Mouse (Mus musculus) gastrocnemius, postnatal 36 days (tissue): Measurements from ENCODE around the gene Plekha1. TPM values are rescaled to one million over a fixed set of nuclear protein-coding genes. Genes with fewer than 3 reads are reported as not detected.

ENCODE experiments used
- DNase-seq, 2 experiments: peaks; one replicate each; pipeline ENCODE4 v3.0.0; 2022
- intact Hi-C: fragments of 180-260 bp; cut with DNase I; formaldehyde crosslinking; loops from one replicate; pipeline ENCODE4 v1.15.1; 2025
- long read RNA-seq, 2 experiments: library from polyadenylated mRNA; stranded (forward); transcript quantifications; one replicate each; pipeline ENCODE4 v2.0.0; 2021
- total RNA-seq, 2 experiments: library from RNA; stranded (reverse); gene quantifications; 2 replicates each; pipeline ENCODE4 v1.2.3; 2021

The Plekha1 gene
- total RNA-seq, result 10 to 100 TPM; 17.9 to 20.8 TPM
- long read RNA-seq, experiment 1, partial matches to known transcripts, result 0 of 13 reads
- long read RNA-seq, experiment 1, other reads (novel, unspliced or antisense), result 9 of 13 reads
- long read RNA-seq, experiment 2, partial matches to known transcripts, result 0 of 15 reads
- long read RNA-seq, experiment 2, other reads (novel, unspliced or antisense), result 10 of 15 reads

DNA sequence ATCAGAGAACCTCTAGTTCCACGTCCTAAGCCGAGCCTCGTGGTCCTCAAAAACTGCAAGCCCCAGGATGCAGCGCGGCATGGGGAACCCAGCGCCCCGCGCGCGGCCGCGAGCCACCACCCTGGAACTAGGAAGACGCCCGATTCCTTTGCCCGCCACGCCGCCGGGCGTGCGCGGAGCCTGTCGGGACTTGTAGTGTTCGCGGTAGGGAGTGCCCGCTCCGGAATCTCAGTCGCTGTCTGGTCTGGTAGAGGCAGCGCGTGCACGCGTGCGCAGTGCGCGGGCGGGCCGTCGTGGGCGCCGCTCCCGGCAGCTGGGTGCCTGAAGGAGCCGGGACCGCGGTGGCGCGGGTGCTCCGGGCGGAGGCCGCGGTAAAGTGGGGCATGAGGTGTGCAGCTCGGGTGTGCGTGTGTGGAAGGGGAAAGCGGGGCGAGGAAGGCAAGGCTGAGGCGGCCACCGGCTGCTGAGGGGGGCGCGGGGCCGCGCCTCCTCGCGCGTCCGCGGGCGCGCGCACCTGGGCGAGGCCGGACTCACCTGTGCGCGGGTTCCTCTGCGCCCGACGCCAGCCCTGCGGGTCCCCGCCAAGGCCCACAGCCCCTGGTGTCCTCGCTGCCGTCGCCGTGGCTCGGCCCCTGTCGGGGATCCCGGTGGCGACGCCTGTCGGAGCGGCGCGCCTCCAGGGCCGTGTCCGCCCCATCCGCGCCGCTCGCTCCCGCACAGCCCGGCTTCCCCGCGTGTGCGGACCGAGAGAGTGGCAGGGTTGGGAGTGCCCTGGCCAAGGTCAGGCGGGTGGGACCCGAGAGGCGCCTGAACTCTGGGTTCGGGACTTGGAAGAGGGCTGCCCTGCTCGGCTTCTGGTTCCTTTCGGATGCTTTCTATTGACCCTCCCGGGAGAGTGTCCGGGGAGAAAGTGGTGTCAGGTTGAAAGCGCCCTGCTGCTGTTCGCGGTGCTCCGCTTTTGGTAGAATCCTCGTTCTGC, at the start of gene Plekha1:
TSS of gene Plekha1 (plus strand) at position 144 of the 979 bp plus-strand sequence.
- intact Hi-C loops, result no loop called here
- DNase-seq, result peak; percentile 94 to 95

DNA sequence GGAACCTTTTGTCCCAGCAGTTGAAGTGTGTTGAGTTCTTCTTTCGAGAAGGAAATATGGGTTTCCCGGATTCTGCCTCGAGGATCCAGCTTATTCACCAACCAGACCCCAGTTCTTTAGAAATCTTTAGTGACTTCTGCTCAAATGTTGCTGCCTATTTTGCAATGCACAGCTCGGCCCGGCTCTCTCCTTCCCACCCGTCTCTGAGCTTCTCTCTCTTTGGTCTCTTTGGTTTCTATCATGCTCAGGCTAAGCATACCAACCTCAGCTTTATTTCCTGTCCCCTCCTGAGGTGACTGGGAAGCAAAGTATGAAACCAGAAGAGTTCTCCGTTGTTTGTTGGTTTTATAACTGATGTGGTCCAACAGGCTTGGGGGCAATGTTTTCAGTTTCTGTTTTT, 49.3 kb upstream of the Plekha1 start:
- intact Hi-C loops, result no loop called here
- DNase-seq, result no peak

GRCm38 (mm10) chr7:130818813-130819212, 46.7 kb upstream of the Plekha1 start:
- DNase-seq, result no peak
- intact Hi-C loops, result no loop called here

- DNase-seq, result no peak
- intact Hi-C loops, result no loop called here
Observed at GRCm38 (mm10) chr7:130819624-130820023, 45.9 kb upstream of the Plekha1 start.

GRCm38 (mm10) chr7:130823992-130824391, 41.6 kb upstream of the Plekha1 start:
- DNase-seq, result no peak
- intact Hi-C loops, result loop anchor here (2.0 kb wide), 1 partner anchor 51 kb away; no protein-coding TSS in a partner anchor

GRCm38 (mm10) chr7:130826343-130826742, 39.2 kb upstream of the Plekha1 start:
- DNase-seq, result no peak
- intact Hi-C loops, result loop anchor here (5.0 kb wide), 1 partner anchor 216 kb away; no protein-coding TSS in a partner anchor

DNA sequence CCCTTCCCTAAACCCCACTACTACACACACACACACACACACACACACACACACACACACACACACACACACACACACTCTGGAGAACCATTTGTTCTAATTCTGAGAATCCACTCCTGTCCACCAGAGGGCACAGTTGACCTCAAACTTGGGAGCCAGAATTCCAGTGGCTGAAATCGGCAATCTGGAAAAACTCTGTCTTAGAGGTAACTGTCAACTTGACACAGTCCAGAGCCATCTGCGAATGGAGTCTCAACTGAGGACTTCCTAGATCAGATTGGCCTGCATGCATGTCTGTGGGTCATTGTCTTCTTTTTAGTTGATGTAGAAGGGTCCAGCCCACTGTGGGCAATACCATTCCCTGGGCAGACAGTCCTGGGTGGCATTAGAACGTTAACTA, 38.1 kb upstream of the Plekha1 start:
- DNase-seq, result peak in 1 of 2 experiments; percentile 32
- intact Hi-C loops, result loop anchor here (5.0 kb wide), 1 partner anchor 215 kb away; no protein-coding TSS in a partner anchor

DNA sequence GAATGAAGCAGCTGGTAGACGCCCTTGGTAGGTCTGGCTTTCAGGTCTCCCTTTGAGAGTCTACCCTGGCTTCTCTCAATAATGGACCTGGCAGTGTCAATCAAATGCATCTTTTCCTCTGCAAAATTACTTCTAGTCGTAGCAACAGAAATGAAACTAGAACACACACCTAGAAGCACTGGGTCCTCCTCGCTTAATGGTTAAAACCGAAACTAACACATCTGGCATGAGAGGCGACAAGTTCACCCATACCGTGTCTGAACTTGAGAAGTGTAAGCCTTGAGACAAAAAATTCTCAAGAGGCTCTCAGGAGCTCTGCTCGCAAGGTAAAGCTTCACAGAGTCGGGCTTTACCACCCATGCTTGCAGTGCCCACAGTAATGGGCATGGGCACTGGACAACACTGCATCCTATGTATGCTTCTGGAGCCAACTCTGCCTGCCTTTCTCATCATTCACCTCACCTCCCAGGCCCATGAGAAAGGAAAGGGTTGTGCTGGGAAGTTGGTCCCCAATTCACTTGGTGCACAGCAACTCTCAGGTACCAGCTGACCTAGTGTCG, 37.6 kb upstream of the Plekha1 start:
- no peak for DNase-seq
- intact Hi-C loops, result loop anchor here (2.0 to 5.0 kb wide), 2 partner anchors 87 to 214 kb away; no protein-coding TSS in a partner anchor

DNA sequence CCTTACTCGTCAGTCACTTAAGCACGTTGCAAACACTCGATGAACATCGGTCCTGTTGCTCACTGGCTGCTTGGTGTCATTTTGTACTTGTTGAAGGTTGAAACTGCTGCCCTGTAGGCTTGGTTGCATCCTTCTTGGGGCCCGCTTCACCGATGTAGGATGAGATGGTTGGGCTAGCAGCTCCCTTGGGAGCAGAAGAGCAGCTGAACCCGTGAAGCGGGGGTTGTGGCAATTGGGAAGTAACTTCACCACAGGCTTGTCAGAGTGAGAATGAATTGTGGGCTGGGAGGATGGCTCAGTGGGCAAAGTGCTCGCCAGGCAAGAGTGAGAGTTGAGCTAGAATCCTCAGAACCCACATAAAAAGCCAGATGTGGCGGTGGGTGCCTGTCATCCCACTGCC, 37.1 kb upstream of the Plekha1 start:
- intact Hi-C loops, result loop anchor here (2.0 to 5.0 kb wide), 2 partner anchors 86 to 214 kb away; no protein-coding TSS in a partner anchor
- no peak for DNase-seq

GRCm38 (mm10) chr7:130831586-130831985, 34.0 kb upstream of the Plekha1 start:
- DNase-seq, result no peak
- intact Hi-C loops, result no loop called here

GRCm38 (mm10) chr7:130834299-130834698, 31.3 kb upstream of the Plekha1 start:
- no peak for DNase-seq
- intact Hi-C loops, result no loop called here

DNA sequence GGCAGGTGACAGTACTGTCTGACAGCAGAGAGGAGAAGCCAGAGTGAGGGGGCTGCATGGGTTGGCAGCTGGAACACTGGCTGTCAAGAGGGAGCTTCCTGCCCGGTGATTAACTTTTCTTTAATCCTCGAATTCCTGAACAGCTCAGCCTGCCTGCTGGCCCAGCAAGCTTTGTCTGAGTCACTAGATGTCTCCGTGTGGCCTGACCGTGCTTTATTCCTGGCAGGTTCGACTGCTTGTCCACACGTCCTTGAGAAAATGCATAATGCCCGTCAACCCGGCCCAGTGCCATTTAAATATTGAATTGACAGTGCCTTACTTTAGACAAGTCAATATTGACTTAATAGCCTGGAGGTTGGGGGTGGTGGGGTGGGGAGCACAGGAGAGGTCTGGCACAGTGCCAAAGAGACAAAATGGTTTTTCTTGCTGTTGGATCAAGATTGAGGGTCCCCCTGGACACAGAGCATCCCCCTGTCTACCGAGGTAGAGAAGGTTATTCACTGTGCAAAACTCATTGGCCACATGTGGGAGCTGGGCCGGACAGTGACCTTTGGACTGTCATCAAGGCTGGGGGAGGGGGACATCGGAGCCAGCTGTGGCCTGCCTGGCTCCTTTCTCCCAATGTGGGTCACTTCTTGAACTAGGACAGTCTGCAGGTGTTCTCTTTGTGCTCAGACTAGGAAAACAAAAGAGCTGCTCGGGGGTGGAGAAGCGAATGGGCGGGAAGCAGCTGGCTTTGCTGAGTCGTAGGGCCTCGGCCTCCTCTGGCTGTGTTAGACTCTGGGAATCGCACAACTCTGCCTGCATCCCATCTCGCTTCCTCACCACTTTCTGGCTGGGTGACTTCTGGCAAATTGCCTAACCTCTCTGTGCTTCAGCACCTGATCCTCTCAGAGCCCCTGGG, 30.3 kb upstream of the Plekha1 start:
- DNase-seq, result no peak
- intact Hi-C loops, result no loop called here

DNA sequence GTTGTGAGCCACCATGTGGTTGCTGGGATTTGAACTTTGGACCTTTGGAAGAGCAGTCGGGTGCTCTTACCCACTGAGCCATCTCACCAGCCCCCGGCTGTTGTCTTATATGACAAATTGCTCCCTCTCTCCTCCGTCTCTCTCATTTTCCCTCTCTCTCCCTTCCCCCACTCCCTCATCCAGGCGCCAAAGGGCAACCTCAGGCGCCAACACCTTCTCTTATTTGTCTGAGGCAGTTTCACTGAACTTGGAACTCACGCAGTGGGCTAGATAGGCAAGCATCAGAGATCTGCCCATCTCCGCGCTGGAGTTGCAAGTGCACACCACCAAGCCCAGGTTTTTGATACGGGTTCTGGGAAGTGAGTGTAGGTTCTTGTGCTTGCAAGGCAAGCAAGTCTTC, 29.5 kb upstream of the Plekha1 start:
- intact Hi-C loops, result no loop called here
- no peak for DNase-seq

GRCm38 (mm10) chr7:130837941-130838657, 27.5 kb upstream of the Plekha1 start:
- intact Hi-C loops, result no loop called here

GRCm38 (mm10) chr7:130838658-130839025, 26.9 kb upstream of the Plekha1 start:
- no peak for DNase-seq

More at GRCm38 (mm10) chr7:130837941-130838657, 27.5 kb upstream of the Plekha1 start:
- no peak for DNase-seq

DNA sequence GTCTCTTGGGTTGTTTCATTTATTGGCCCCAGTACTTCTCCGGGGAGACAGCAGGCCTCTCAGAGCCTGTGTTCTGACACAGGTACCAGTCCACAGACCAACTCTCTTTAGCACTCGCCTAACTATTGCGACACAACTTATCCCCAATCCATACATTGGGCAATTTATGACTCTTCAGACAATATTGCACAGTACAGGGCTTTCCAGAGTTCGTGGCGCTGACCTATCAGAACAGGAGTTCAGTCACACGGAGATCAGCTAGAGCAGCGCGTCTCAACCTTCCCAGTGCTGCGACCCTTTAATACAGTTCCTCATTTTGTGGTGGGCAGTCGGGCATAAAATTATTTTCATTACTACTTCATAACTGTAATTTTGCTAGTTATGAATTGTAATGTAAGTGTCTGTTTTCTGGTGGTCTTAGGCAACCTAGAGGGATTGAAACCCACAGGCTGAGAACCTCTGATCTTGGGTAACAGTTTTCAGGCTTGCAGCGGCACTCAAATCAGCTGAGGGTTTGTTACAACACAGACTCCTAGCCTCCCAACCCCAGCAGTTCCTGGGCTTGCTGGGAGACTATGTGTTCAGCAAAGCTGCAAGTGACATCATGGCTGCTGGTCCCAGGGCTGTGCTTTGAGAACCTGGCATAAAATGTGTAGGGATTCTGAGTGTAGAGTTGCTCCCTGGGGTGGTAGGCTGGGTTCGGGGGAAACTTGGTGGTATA, 26.0 kb upstream of the Plekha1 start:
- intact Hi-C loops, result no loop called here
- DNase-seq, result no peak

More at GRCm38 (mm10) chr7:130838658-130839025, 26.9 kb upstream of the Plekha1 start:
- intact Hi-C loops, result no loop called here

DNA sequence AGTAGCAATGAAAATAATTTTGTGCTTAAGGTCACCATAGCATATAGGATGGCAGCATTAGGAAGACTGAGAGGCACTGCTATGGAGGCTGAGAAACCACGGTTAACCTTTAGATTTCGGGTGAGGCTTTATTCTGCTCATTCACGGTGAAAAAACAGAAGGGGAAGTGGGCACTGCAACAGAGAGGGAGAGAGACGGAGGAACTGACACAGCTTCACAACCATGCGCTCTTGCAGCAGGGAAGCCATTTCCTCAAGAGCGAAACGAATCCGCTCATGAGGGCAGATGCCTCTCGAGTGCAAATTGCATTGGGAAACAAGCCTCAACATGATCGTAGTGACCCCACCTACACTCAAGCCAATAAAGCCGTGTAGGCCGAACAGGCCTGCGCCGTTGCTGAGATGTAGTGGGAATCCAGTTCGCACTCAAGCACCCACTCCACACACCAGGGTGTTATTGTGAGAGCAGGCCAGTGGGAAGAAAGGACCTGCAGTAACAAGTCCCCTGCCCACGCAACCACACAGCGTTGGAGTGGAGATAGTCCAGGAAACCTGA, 18.3 kb upstream of the Plekha1 start:
- intact Hi-C loops, result no loop called here
- no peak for DNase-seq

DNA sequence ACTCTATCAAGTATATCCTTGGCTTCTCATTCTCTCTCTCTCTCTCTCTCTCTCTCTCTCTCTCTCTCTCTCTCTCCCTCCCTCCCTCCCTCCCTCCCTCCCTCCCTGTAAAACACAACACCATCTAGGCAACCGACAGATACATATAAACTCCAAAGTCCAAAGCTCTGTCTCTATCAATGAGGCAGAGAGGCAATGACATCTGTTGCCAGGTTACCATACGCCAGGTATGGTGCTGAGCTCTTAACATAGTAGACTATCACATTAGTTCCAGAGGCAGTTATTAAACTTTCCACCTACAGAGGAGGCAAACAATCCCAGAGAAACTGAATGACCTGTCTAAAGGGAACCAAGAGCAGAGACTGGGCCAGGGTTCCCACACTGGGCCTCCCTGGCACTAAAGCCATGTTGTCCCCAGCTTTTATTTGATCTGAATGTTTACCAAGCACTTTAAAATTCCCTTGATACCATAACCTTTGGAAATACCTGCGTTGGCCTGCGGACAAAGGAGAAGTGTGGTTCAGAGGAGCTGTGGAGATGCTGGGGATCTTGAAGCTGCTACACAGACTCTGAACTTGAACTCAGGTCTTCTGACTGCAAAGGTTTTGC, 10.8 kb upstream of the Plekha1 start:
- intact Hi-C loops, result no loop called here
- no peak for DNase-seq
